Mouse (Mus musculus): ENCODE data around the gene Rhot2.

DNA sequence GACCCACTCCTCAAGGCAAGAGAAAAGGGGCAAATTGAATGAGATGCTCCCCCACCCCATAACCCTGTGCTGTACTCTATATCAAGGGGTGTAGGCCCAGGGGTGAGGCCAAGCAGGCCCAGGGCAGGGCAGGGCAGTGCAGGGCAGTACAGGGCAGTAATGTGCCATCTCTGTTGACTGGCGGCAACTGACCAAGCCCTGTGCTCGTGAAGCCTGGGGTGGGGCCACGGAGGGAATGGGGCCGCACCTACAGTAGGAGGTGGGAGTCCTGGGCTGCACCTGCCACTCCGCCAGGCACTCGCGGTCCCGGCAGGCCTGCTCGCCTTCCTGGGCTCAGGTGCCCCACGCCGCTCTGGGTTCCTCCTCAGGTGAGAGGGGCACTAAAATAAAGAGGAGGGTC lies 20.6 kb upstream of the Rhot2 start:
- TF ChIP-seq GATA1 (IDR thresholded peaks at IDR 0.05; ENCODE audit: borderline replicate concordance, low read length) (no peak), CTCF (IDR thresholded peaks at IDR 0.05; ENCODE audit: low read depth, low read length) (no peak), GATA2 (IDR thresholded peaks at IDR 0.05; ENCODE audit: borderline replicate concordance, low read depth, low read length) (no peak), TAL1 (conservative IDR thresholded peaks at IDR 0.05; ENCODE audit: low read depth, low read length) (no peak), POLR2AphosphoS5 (IDR thresholded peaks at IDR 0.05; ENCODE audit: insufficient replicate concordance, low read depth, low read length) (no peak)
